Mouse (Mus musculus): ENCODE measurements at regions not wholly inside any gene's neighbourhood (a gene's known extent, or its start where the extent isn't known, plus 50 kb on each side); places are given as distances from the start of the nearest gene placed in this dataset.
A peak's percentile ranks its signal among the peaks of the same experiment; 100 is the strongest.

DNA sequence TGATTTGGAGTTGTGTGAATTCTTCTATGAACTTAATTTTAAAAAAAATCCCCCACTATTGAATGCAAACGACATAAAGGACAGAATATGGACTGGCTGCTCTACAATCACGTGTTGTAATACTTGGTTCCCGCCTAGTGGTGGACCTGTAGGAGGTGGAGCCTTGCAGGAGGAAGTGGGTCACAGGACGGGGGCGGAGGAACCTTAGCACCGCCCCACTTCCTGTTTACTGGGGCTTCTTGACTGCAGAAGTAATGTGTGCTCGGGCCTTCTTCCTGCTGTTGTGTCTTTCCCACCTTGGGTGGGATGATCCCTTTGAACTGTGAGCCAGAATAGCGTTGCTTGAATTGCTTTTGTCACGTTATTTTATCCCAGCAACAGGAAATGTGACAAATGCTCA is 52.2 kb upstream of the Tmem108 start:
- DNase-seq: no peak

DNA sequence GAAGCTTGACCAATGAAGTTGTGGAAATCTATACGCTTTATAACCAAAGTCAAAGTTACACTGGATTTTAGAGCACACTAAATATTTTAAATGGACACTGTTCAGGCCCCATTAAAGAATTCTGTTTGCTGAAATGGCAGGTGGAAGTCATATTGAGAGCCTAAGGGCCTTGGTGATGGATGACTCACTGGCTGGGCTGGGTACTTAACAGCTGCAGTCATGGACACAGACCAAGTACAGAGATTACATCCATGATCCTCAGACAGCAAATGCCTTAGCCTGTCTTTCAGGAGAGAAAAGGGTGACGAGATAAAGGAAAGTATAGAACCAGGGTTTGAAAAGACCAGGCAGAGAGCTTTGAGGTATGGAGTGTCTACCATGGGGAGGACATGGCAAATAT is 57.4 kb upstream of the Tmem108 start:
- DNase-seq: no peak

DNA sequence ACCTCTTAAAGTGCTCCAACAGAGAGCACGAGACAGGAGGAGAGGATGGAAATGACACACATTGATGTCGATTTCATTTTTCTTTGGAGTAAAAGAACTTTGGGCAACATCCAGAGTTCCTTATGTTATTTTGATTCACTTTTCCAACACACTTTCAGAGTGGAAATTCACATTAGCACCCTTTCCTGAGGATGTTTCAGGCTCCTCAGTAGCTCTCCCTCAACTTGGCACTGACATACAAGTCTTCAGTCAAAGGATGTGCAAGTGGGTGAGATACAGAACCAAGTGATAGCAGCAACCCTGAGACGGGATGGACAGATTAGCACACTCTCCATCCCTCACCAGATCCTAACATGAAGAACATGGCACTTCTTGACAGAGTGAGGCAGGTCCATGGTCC is 60.0 kb upstream of the Tmem108 start:
- no peak for DNase-seq

DNA sequence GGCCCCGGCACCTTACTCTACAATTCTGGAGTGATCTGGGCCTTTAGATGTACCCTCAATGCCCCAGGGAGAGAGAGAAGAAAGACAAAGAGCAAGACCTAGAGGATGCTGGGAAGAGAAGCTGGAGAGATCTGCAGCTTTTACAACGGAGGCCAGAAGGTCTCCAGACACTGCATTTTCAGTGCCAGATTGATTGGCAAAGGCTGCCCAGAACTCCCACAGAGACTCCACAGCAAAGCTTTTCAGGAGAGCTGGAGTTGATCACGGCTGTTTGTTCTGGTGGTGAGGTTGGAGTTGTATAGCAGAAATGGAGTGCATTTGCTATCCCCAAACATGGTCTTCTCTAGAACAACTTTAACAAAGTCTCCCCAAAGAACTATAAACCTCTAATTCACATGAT is 61.9 kb upstream of the Tmem108 start:
- DNase-seq: peak; percentile 14

- no peak for DNase-seq
These were observed 79.6 kb upstream of the Tmem108 start for GRCm38 (mm10) chr9:103841199-103841598.

GRCm38 (mm10) chr9:103843836-103844235 is 82.2 kb upstream of the Tmem108 start:
- no peak for DNase-seq

- DNase-seq: no peak
These were observed 84.3 kb upstream of the Tmem108 start for GRCm38 (mm10) chr9:103845916-103846457.

DNA sequence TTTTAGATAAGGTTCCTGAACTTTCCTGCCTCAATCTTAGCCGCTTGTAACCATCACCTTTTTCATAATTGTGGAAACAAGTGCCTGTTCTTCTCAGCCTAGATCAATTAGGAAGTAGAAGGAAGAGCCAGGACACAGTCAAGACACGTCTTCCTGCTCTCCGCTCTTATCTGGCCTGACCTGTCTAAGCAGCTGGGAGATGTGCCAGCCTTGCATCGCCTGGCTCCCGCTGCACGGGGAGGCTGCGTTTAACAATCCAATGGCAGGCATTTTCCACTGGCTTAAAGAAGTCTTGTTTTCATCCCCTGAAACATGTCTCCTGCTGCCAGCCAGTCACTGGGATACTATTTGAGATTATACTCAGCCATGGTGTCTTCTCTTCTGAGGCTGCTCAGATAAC is 86.3 kb upstream of the Tmem108 start:
- no peak for DNase-seq

DNA sequence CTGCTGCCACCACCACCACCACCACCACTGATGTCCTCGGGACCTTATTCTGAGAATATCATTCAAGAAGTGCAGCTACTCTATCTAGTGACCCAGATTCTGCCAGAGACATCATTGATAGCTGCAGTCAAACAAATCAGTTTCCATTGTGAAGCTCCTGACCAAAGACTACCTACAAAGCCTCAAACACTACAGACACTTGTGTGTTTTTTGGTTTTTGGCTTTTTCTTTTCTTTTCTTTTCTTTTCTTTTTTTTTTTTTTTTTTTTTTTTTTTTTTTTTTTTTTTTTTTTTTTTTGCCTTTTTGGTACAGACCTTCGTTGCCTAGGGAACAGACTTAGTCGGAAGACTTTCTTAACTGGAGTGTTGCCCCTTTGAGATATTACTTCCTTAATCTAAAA is 87.4 kb upstream of the Tmem108 start:
- DNase-seq: no peak

DNA sequence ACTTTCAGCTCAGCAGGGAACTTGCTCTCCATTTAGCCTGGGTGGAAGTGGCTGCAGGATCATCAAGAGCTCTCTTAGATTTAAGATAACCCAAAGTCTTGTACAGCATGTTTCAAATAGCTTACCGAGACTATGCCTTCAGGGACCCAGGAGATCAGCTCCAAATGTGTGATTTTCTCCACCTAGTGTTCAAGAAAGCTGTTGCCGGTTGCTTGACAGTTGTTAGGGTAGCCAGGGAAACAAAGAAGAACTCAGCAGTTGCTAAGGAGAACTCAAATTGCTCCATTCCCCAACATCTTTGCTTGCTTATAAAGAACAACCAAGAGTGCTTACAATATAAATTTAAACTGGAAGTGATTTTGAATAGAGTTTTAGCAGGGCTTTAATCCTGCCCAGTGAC is 91.1 kb upstream of the Tmem108 start:
- DNase-seq: no peak

DNA sequence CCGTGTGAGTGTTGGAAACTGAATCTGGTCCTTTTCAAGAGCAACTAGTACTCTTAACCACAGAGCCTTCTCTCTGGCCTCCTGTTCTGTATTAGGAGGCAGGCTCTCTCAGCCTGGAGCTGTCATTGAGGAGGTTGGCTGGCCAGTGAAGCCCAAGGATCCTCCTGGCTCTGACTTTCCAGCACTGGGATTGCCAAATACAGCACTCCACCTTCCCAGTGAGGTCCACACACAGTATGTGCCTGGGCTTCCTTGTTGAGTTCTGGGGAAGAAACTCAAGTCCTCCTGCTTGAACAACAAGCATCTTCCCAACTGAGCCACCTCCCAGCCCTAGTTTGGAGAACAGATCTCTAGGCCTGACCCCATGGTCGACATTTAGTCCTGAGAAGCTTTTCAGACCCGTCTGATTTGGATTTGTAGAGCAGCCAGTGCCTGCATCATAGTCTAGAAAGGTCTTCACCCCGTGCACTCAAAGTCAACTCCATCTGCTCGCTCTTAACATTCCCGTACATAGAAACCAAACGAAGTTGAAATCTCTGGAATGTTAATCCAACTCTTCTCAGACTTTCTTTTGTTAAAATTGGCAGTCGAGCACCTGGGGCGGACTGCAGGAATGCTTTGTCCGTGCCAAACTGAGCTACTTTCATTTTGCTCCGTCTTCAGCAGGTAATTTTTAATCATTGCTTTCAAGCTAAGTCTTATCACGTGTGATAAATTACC is 99.2 kb upstream of the Tmem108 start:
- no peak for DNase-seq

DNA sequence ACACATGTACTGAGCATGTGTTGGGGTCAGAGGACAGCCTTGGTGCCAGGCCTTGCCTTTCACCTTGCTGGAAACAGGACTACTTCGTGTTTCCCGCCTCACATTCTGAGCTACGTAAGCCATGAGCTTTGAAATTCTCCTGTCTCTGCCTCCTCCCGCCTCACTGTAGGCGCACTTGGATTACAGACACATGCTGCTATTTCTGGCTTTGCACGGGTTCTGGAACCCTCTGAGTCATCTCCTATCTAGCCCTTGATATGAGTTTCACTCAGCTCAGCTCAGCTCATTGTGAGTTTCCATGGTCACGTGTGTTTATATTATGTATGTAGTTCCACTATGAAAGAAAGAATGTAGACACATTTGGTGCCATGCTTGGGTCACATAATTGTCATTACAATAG is 100.9 kb upstream of the Tmem108 start:
- no peak for DNase-seq

DNA sequence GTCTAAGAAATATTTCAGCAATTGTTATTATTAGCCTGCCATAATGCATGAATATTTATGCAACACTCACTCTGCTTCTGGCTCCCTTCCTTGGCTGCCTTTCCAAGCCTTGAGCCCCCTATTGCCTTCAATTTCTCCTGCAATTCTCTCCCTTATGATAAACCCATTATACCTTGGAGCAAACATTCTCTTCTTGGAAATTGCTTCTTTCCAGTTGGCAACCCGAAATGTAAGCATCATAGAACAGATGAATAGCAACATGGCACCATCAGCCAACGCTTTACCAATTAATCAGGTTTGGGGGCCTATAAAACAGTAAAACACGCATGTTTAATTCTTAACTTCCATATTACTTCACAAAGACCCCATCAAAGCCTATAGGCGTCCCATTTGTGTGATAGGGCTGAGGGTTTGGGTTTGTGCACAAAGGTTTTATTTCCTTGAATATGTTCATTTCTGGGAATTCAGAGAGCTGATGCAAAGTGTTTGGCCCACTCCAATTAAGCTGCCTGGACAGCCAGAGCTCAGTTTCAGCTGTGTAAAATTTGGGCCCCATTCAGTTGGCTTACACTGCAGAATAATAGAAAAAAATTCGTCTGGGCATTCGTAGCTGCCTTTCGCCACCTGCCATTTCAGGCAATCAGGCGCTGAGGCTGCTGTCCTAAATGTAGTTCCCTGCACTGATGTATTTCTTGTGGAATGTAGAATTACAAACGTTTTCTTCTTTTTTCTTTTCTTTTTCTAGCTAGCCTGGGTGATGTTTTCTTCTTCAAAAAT is 106.0 kb upstream of the Tmem108 start:
- peak; percentile 20 for DNase-seq

GRCm38 (mm10) chr9:103869276-103869675 is 107.6 kb upstream of the Tmem108 start:
- peak; percentile 59 for DNase-seq

- no peak for DNase-seq
These were observed 110.5 kb upstream of the Tmem108 start for GRCm38 (mm10) chr9:103872119-103872518.

DNA sequence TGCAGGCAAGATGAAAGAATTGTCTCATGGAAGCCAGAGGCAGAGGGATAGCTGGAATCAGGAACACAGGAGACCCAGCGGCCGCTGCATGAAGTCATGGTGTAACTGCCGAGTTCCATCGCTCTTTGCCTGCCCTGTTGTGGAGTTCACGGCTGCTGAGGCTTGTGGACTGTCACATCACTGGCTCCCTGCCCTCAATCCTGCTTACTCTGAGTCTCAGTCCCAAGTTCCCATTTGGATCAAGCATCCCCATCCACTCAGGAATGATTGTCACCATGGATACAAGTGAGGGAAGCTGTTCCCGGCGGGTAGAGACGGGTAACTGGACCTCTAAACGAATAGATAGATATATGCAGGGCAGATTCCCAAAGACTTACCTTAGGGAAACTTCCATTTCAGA is 112.2 kb upstream of the Tmem108 start:
- no peak for DNase-seq

DNA sequence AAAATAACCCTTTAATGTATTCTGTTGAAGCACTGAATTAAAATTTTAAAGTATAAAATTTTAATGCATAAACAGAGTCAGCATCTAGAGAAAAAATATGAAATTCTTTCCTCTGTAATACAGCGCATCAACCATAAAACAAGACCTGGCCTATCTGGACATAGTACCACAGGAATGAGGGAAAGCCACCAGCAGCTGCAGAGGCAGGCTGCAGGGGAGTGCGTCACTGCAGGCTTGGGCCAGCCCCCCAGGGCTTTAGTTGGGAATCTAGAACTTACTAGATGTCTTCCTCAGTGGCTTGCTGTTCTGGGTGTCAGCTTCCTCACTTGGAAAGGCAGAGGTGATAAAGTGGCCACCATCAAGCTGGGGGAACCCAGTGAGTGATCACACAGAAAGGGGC is 116.2 kb upstream of the Tmem108 start:
- DNase-seq: no peak

DNA sequence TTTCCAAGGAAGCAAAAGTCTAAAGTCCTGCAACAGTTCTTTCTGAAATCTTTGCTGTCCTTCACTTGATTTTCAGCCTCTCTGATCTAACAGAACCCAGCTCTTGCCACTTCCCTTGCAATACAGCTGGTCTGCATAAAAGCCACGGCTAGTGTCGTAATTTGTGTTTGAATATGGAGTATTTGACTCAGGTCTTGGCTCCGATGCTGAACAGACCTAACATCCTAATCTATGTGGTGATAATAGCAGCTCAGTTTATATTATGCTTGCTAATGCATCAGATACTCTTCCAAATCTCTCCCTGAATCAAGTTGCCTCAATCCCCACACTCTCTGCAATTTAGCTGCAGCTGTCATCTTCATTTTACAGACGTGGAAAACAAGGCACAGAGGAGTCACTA is 109.5 kb upstream of the Nphp3 start:
- no peak for DNase-seq

GRCm38 (mm10) chr9:103894376-103894775 is 108.0 kb upstream of the Nphp3 start:
- no peak for DNase-seq

GRCm38 (mm10) chr9:103899311-103899710 is 103.0 kb upstream of the Nphp3 start:
- no peak for DNase-seq

GRCm38 (mm10) chr9:103911347-103911746 is 91.0 kb upstream of the Nphp3 start:
- no peak for DNase-seq

DNA sequence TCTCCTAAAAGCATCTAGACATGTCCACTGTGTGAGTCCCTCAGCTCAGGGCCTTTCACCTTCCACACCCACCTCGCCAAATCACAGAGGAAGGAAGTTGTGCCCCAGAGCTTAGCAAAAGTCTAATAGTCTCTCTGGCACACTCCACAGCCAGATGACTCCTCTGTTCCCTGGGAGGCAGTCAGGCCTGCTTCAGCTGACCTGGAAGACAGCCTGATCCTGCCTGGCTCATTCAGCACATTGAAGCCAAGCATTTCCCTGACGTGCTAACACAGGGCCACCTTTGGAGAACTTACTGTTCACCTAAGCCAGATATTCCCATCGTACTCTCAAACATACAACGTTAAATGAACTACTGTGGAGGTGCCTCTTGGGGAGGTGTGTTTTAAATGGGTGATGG is 87.2 kb upstream of the Nphp3 start:
- no peak for DNase-seq

GRCm38 (mm10) chr9:103917771-103918170 is 84.6 kb upstream of the Nphp3 start:
- DNase-seq: no peak

- DNase-seq: no peak
These were observed 80.0 kb upstream of the Nphp3 start for GRCm38 (mm10) chr9:103922356-103922755.
